Mouse (Mus musculus) stomach, postnatal 0 days (tissue): ENCODE measurements around the gene Sptbn1.
A peak's percentile ranks its signal among the peaks of the same experiment; 100 is the strongest.

Experiments
- CTCF ChIP-seq: IDR thresholded peaks from 2 replicates; pipeline ENCODE4 v1.5.1; 2016; ENCODE audit warnings: antibody characterized with exemption, low read depth, mild to moderate bottlenecking, moderate library complexity
- EP300 ChIP-seq: optimal IDR thresholded peaks from 2 replicates; pipeline ENCODE3; 2016; ENCODE audit warnings: antibody characterized with exemption

GRCm38 (mm10) chr11:30222636-30223035, 45.3 kb downstream of the Sptbn1 start:
- TF ChIP-seq CTCF (peak; percentile 77), EP300 (no peak)
